Mouse (Mus musculus): ENCODE measurements around the gene Klhl40.

DNA sequence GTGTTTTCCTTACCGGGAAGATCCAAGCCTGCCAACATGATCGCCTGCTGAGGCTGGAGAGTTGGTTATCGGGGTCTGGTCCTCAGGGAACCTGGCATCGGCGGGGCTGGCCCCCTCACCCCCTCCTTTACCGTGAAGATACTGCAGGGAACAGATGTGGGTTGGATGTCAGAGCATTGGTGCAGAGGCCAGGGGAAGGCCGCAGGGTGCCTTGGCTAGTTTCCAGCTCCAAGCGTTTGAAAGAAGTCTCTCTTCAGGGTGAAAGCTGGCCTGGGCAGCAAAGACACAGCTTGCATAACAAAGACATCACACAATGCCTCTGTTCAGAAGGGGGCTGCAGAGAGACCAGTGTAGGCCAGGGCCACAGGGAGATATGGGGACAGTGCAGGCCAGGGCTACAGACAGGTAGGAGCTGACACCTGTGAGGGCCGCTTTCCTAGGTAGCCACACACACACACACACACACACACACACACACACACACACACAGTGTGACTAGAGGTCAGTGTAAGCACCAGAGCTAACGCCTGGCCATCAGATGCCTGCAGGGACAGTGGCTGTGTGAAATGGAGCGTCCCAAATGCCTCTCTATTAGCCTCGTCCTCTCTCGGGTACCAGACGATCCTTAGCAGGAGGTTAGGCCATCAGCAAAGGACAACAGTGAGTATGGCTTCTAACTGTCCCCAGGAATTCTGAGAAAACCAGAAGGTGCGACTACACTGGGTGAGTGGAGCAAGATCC is 32.8 kb downstream of the Klhl40 start:
- TF ChIP-seq CTCF (IDR thresholded peaks at IDR 0.05; ENCODE audit: borderline replicate concordance, insufficient read depth, low read length) (no peak), POLR2A (IDR thresholded peaks at IDR 0.05; ENCODE audit: low read depth, low read length) (no peak)
